Mouse (Mus musculus): Measurements from ENCODE around the gene Spi1. TPM values are rescaled to one million over a fixed set of nuclear protein-coding genes. Genes with fewer than 3 reads are reported as not detected.

Spi1 gene
- polyA plus RNA-seq, 1 experiment from 2014 or later: 4.5 TPM

- no peak overlapping the region for H3K9ac ChIP-seq (ENCODE audit: low read length)
- H3K4me1 ChIP-seq (ENCODE audit: control insufficient read depth, insufficient read depth, low read length): no peaks in the 10 kb centered on the region
- no peak overlapping the region for H3K4me3 ChIP-seq (ENCODE audit: low read depth, low read length)
- no peaks in the 10 kb centered on the region for H3K9me3 ChIP-seq (ENCODE audit: control insufficient read depth, low read length)
- no peak for DNase-seq (ENCODE audit: low spot score, missing footprints)
- no peaks in the 10 kb centered on the region for H3K36me3 ChIP-seq (ENCODE audit: control insufficient read depth, insufficient read depth, low read length)
- H3K27me3 ChIP-seq (ENCODE audit: control insufficient read depth, insufficient read depth, low read length): no peaks in the 10 kb centered on the region
- no peak for ATAC-seq (ENCODE audit: low FRiP score)
- 84% methylated on average over 6 of the region's 6 CpGs for WGBS
- no peak overlapping the region for H3K4me2 ChIP-seq
- no peak overlapping the region for H3K27ac ChIP-seq (ENCODE audit: low read depth, low read length)
Observed at GRCm38 (mm10) chr2:91123521-91123920, 41.3 kb downstream of the Spi1 start.

GRCm38 (mm10) chr2:91125101-91125500 lies 42.9 kb downstream of the Spi1 start:
- Histone ChIP-seq H3K4me1 (ENCODE audit: control insufficient read depth, insufficient read depth, low read length) (no peaks in the 10 kb centered on the region), H3K27ac (ENCODE audit: low read depth, low read length) (no peak overlapping the region), H3K4me3 (ENCODE audit: low read depth, low read length) (no peak overlapping the region), H3K9ac (ENCODE audit: low read length) (no peak overlapping the region), H3K4me2 (no peak overlapping the region), H3K36me3 (ENCODE audit: control insufficient read depth, insufficient read depth, low read length) (no peaks in the 10 kb centered on the region), H3K27me3 (ENCODE audit: control insufficient read depth, insufficient read depth, low read length) (no peaks in the 10 kb centered on the region), H3K9me3 (ENCODE audit: control insufficient read depth, low read length) (no peaks in the 10 kb centered on the region)
- DNase-seq (ENCODE audit: low spot score, missing footprints): no peak
- ATAC-seq (ENCODE audit: low FRiP score): no peak
- 92% methylated on average over 10 of the region's 10 CpGs for WGBS

GRCm38 (mm10) chr2:91128761-91129160 lies 46.6 kb downstream of the Spi1 start:
- Histone ChIP-seq H3K27ac (ENCODE audit: low read depth, low read length) (no peak overlapping the region), H3K9me3 (ENCODE audit: control insufficient read depth, low read length) (no peaks in the 10 kb centered on the region), H3K27me3 (ENCODE audit: control insufficient read depth, insufficient read depth, low read length) (no peaks in the 10 kb centered on the region), H3K4me3 (ENCODE audit: low read depth, low read length) (no peak overlapping the region), H3K36me3 (ENCODE audit: control insufficient read depth, insufficient read depth, low read length) (no peaks in the 10 kb centered on the region), H3K4me1 (ENCODE audit: control insufficient read depth, insufficient read depth, low read length) (no peaks in the 10 kb centered on the region), H3K9ac (ENCODE audit: low read length) (no peak overlapping the region), H3K4me2 (no peak overlapping the region)
- WGBS: 89% methylated on average over 5 of the region's 5 CpGs
- ATAC-seq (ENCODE audit: low FRiP score): no peak
- DNase-seq (ENCODE audit: low spot score, missing footprints): no peak

- Histone ChIP-seq H3K9ac (ENCODE audit: low read length) (no peak overlapping the region), H3K36me3 (ENCODE audit: control insufficient read depth, insufficient read depth, low read length) (no peaks in the 10 kb centered on the region), H3K4me2 (no peak overlapping the region), H3K4me1 (ENCODE audit: control insufficient read depth, insufficient read depth, low read length) (no peaks in the 10 kb centered on the region), H3K27me3 (ENCODE audit: control insufficient read depth, insufficient read depth, low read length) (no peaks in the 10 kb centered on the region), H3K9me3 (ENCODE audit: control insufficient read depth, low read length) (no peaks in the 10 kb centered on the region), H3K27ac (ENCODE audit: low read depth, low read length) (no peak overlapping the region), H3K4me3 (ENCODE audit: low read depth, low read length) (no peak overlapping the region)
- DNase-seq (ENCODE audit: low spot score, missing footprints) (no peak), ATAC-seq (ENCODE audit: low FRiP score) (no peak)
- WGBS: 90% methylated on average over 6 of the region's 6 CpGs
Observed at GRCm38 (mm10) chr2:91130126-91130525, 47.9 kb downstream of the Spi1 start.

GRCm38 (mm10) chr2:91131251-91131650 lies 49.1 kb downstream of the Spi1 start:
- ATAC-seq (ENCODE audit: low FRiP score): no peak
- Histone ChIP-seq H3K9me3 (ENCODE audit: control insufficient read depth, low read length) (no peaks in the 10 kb centered on the region), H3K4me3 (ENCODE audit: low read depth, low read length) (no peak overlapping the region), H3K27me3 (ENCODE audit: control insufficient read depth, insufficient read depth, low read length) (no peaks in the 10 kb centered on the region), H3K9ac (ENCODE audit: low read length) (no peak overlapping the region), H3K27ac (ENCODE audit: low read depth, low read length) (no peak overlapping the region), H3K36me3 (ENCODE audit: control insufficient read depth, insufficient read depth, low read length) (no peaks in the 10 kb centered on the region), H3K4me2 (no peak overlapping the region), H3K4me1 (ENCODE audit: control insufficient read depth, insufficient read depth, low read length) (no peaks in the 10 kb centered on the region)
- DNase-seq (ENCODE audit: low spot score, missing footprints): no peak
- WGBS: 92% methylated on average over 15 of the region's 15 CpGs

- H3K27ac ChIP-seq (ENCODE audit: low read depth, low read length): no peak overlapping the region
- H3K9ac ChIP-seq (ENCODE audit: low read length): no peak overlapping the region
- no peaks in the 10 kb centered on the region for H3K9me3 ChIP-seq (ENCODE audit: control insufficient read depth, low read length)
- H3K4me3 ChIP-seq (ENCODE audit: low read depth, low read length): no peak overlapping the region
- no peak overlapping the region for H3K4me2 ChIP-seq
- no peak for ATAC-seq (ENCODE audit: low FRiP score)
- H3K36me3 ChIP-seq (ENCODE audit: control insufficient read depth, insufficient read depth, low read length): no peaks in the 10 kb centered on the region
- DNase-seq (ENCODE audit: low spot score, missing footprints): no peak
- 87% methylated on average over 3 of the region's 3 CpGs for WGBS
- no peaks in the 10 kb centered on the region for H3K4me1 ChIP-seq (ENCODE audit: control insufficient read depth, insufficient read depth, low read length)
- H3K27me3 ChIP-seq (ENCODE audit: control insufficient read depth, insufficient read depth, low read length): no peaks in the 10 kb centered on the region
Observed at GRCm38 (mm10) chr2:91132035-91132434, 49.8 kb downstream of the Spi1 start.

- Histone ChIP-seq H3K4me3 (ENCODE audit: low read depth, low read length) (no peak overlapping the region), H3K4me2 (no peak overlapping the region), H3K4me1 (ENCODE audit: control insufficient read depth, insufficient read depth, low read length) (no peaks in the 10 kb centered on the region), H3K27me3 (ENCODE audit: control insufficient read depth, insufficient read depth, low read length) (no peaks in the 10 kb centered on the region), H3K36me3 (ENCODE audit: control insufficient read depth, insufficient read depth, low read length) (peaks cover 6% of the 10 kb centered on the region; the same call in 1 of the 2 replicates), H3K27ac (ENCODE audit: low read depth, low read length) (no peak overlapping the region), H3K9me3 (ENCODE audit: control insufficient read depth, low read length) (no peaks in the 10 kb centered on the region), H3K9ac (ENCODE audit: low read length) (no peak overlapping the region)
- 88% methylated on average over 11 of the region's 11 CpGs for whole genome bisulfite sequencing
- DNase-seq (ENCODE audit: low spot score, missing footprints): peak; percentile 31
- no peak for ATAC-seq (ENCODE audit: low FRiP score)
Observed at GRCm38 (mm10) chr2:91136513-91137412, 54.6 kb downstream of the Spi1 start.

- Histone ChIP-seq H3K36me3 (ENCODE audit: control insufficient read depth, insufficient read depth, low read length) (peaks cover 6% of the 10 kb centered on the region; the same call in 1 of the 2 replicates), H3K27me3 (ENCODE audit: control insufficient read depth, insufficient read depth, low read length) (no peaks in the 10 kb centered on the region), H3K4me2 (no peak overlapping the region), H3K4me1 (ENCODE audit: control insufficient read depth, insufficient read depth, low read length) (no peaks in the 10 kb centered on the region), H3K9me3 (ENCODE audit: control insufficient read depth, low read length) (no peaks in the 10 kb centered on the region), H3K27ac (ENCODE audit: low read depth, low read length) (no peak overlapping the region), H3K4me3 (ENCODE audit: low read depth, low read length) (no peak overlapping the region), H3K9ac (ENCODE audit: low read length) (no peak overlapping the region)
- 80% methylated on average over 6 of the region's 6 CpGs for WGBS
- DNase-seq (ENCODE audit: low spot score, missing footprints): no peak
- ATAC-seq (ENCODE audit: low FRiP score): no peak
Observed at GRCm38 (mm10) chr2:91137481-91137880, 55.3 kb downstream of the Spi1 start.

- no peak overlapping the region for H3K4me3 ChIP-seq (ENCODE audit: low read depth, low read length)
- H3K4me2 ChIP-seq: no peak overlapping the region
- no peaks in the 10 kb centered on the region for H3K27me3 ChIP-seq (ENCODE audit: control insufficient read depth, insufficient read depth, low read length)
- H3K9me3 ChIP-seq (ENCODE audit: control insufficient read depth, low read length): no peaks in the 10 kb centered on the region
- no peak overlapping the region for H3K27ac ChIP-seq (ENCODE audit: low read depth, low read length)
- no peaks in the 10 kb centered on the region for H3K4me1 ChIP-seq (ENCODE audit: control insufficient read depth, insufficient read depth, low read length)
- WGBS: 67% methylated on average over 5 of the region's 5 CpGs
- peaks cover 8% of the 10 kb centered on the region for H3K36me3 ChIP-seq (ENCODE audit: control insufficient read depth, insufficient read depth, low read length)
- no peak for DNase-seq (ENCODE audit: low spot score, missing footprints)
- ATAC-seq (ENCODE audit: low FRiP score): no peak
- no peak overlapping the region for H3K9ac ChIP-seq (ENCODE audit: low read length)
Observed at GRCm38 (mm10) chr2:91139311-91139710, 57.1 kb downstream of the Spi1 start.
